Mouse (Mus musculus): ENCODE results near the gene Fzd7. TPM values are rescaled to one million over a fixed set of nuclear protein-coding genes. Genes with fewer than 3 reads are reported as not detected.

Fzd7 gene
- polyA plus RNA-seq, 1 experiment from 2014 or later, result 22.7 TPM

GRCm38 (mm10) chr1:59499327-59499726 is 17.1 kb downstream of the Fzd7 start:
- 72% methylated on average over 3 of the region's 3 CpGs for WGBS
- no peak for DNase-seq
- H3K9ac ChIP-seq, result no peak overlapping the region
- 0 out of 2 replicates have a peak overlapping the region, but pooled peaks have one; percentile 16 for H3K27ac ChIP-seq (ENCODE audit: low read depth)
- H3K36me3 ChIP-seq (ENCODE audit: insufficient read depth), result no peaks in the 10 kb centered on the region
- H3K27me3 ChIP-seq (ENCODE audit: insufficient read depth, low read length), result no peaks in the 10 kb centered on the region
- H3K4me1 ChIP-seq (ENCODE audit: insufficient read depth), result peaks cover 3% of the 10 kb centered on the region; the same call in 1 of the 2 replicates
- no peak for ATAC-seq (ENCODE audit: insufficient read depth)
- no peak overlapping the region for H3K4me2 ChIP-seq
- no peaks in the 10 kb centered on the region for H3K9me3 ChIP-seq (ENCODE audit: low read depth, low read length)
- no peak for TF ChIP-seq CTCF (IDR thresholded peaks at IDR 0.05; ENCODE audit: low read depth)
- H3K4me3 ChIP-seq (ENCODE audit: low read depth, low read length), result no peak overlapping the region

GRCm38 (mm10) chr1:59502355-59502754 is 20.1 kb downstream of the Fzd7 start:
- Histone ChIP-seq H3K4me1 (ENCODE audit: insufficient read depth) (peaks cover 1% of the 10 kb centered on the region; the same call in 1 of the 2 replicates), H3K36me3 (ENCODE audit: insufficient read depth) (no peaks in the 10 kb centered on the region), H3K9me3 (ENCODE audit: low read depth, low read length) (no peaks in the 10 kb centered on the region), H3K9ac (no peak overlapping the region), H3K4me3 (ENCODE audit: low read depth, low read length) (no peak overlapping the region), H3K4me2 (no peak overlapping the region), H3K27me3 (ENCODE audit: insufficient read depth, low read length) (no peaks in the 10 kb centered on the region), H3K27ac (ENCODE audit: low read depth) (no peak overlapping the region)
- ATAC-seq (ENCODE audit: insufficient read depth), result no peak
- WGBS, result 64% methylated on average over 2 of the region's 2 CpGs
- no peak for DNase-seq
- TF ChIP-seq CTCF (IDR thresholded peaks at IDR 0.05; ENCODE audit: low read depth), result no peak

GRCm38 (mm10) chr1:59503659-59504301 is 21.6 kb downstream of the Fzd7 start:
- Histone ChIP-seq H3K27ac (ENCODE audit: low read depth) (peak overlapping the region; percentile 24; the same call in 1 of the 2 replicates), H3K36me3 (ENCODE audit: insufficient read depth) (no peaks in the 10 kb centered on the region)

GRCm38 (mm10) chr1:59504302-59504700 is 22.1 kb downstream of the Fzd7 start:
- Histone ChIP-seq H3K4me1 (ENCODE audit: insufficient read depth) (peaks cover 10% of the 10 kb centered on the region), H3K4me3 (ENCODE audit: low read depth, low read length) (no peak overlapping the region), H3K36me3 (ENCODE audit: insufficient read depth) (no peaks in the 10 kb centered on the region), H3K9ac (no peak overlapping the region), H3K27ac (ENCODE audit: low read depth) (no peak overlapping the region), H3K4me2 (no peak overlapping the region), H3K27me3 (ENCODE audit: insufficient read depth, low read length) (no peaks in the 10 kb centered on the region), H3K9me3 (ENCODE audit: low read depth, low read length) (no peaks in the 10 kb centered on the region)
- no peak for TF ChIP-seq CTCF (IDR thresholded peaks at IDR 0.05; ENCODE audit: low read depth)
- DNase-seq, result no peak
- no peak for ATAC-seq (ENCODE audit: insufficient read depth)
- whole genome bisulfite sequencing, result 77% methylated on average over 2 of the region's 2 CpGs

More at GRCm38 (mm10) chr1:59503659-59504301, 21.6 kb downstream of the Fzd7 start:
- Histone ChIP-seq H3K9me3 (ENCODE audit: low read depth, low read length) (no peaks in the 10 kb centered on the region), H3K4me2 (no peak overlapping the region), H3K9ac (no peak overlapping the region), H3K4me3 (ENCODE audit: low read depth, low read length) (no peak overlapping the region), H3K27me3 (ENCODE audit: insufficient read depth, low read length) (no peaks in the 10 kb centered on the region), H3K4me1 (ENCODE audit: insufficient read depth) (peaks cover 9% of the 10 kb centered on the region)
- DNase-seq (no peak), ATAC-seq (ENCODE audit: insufficient read depth) (no peak)
- TF ChIP-seq CTCF (IDR thresholded peaks at IDR 0.05; ENCODE audit: low read depth), result no peak
- 35% methylated on average over 7 of the region's 7 CpGs for WGBS

DNA sequence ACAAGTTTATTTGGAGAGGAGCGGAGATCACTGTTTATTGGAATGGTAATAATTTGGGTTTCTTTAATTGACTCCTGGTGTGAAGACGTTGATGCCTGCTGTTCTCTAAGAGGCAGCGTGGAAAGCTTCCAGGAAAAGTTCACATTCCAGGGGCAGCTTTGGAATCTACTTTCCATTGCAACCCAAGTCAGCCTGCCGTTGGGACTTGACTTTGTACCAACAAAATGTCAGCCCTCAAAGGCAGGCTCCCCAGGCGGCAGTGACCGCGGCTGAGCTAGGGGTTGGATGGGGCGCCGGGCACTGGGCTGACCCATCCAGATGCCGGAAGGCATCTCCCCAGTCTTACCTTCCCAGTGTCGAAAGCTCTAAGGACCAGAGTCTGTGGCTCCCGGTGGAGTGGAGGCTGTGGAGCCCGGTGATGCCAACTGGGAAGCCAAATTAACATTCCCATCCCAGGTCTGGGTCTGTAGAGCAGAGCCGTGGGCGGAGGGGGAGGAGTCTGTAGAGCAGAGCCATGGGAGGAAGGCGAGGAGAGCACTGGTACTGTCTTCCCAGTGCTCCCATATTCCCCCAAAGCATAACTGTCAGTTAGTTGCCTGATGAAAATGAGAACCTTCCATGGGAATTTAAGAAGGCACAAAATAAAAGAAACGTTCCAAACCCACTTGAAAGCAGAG is 26.4 kb downstream of the Fzd7 start:
- ATAC-seq (ENCODE audit: insufficient read depth), result peak; percentile 86

GRCm38 (mm10) chr1:59511566-59512270 is 29.5 kb downstream of the Fzd7 start:
- WGBS, result 67% methylated on average over 9 of the region's 9 CpGs
- Histone ChIP-seq H3K4me1 (ENCODE audit: insufficient read depth) (peaks cover 18% of the 10 kb centered on the region), H3K27me3 (ENCODE audit: insufficient read depth, low read length) (no peaks in the 10 kb centered on the region), H3K4me2 (no peak overlapping the region), H3K4me3 (ENCODE audit: low read depth, low read length) (no peak overlapping the region), H3K27ac (ENCODE audit: low read depth) (no peak overlapping the region), H3K9ac (no peak overlapping the region), H3K36me3 (ENCODE audit: insufficient read depth) (no peaks in the 10 kb centered on the region), H3K9me3 (ENCODE audit: low read depth, low read length) (no peaks in the 10 kb centered on the region)
- no peak for TF ChIP-seq CTCF (IDR thresholded peaks at IDR 0.05; ENCODE audit: low read depth)
- DNase-seq (no peak), ATAC-seq (ENCODE audit: insufficient read depth) (no peak)

More for the DNA sequence above, 26.4 kb downstream of the Fzd7 start:
- no peak for TF ChIP-seq CTCF (IDR thresholded peaks at IDR 0.05; ENCODE audit: low read depth)
- Histone ChIP-seq H3K9me3 (ENCODE audit: low read depth, low read length) (no peaks in the 10 kb centered on the region), H3K4me2 (peak overlapping the region; percentile 35; the same call in 1 of the 2 replicates), H3K4me3 (ENCODE audit: low read depth, low read length) (no peak overlapping the region), H3K9ac (no peak overlapping the region; the same call in 1 of the 2 replicates), H3K4me1 (ENCODE audit: insufficient read depth) (peaks cover 10% of the 10 kb centered on the region), H3K27me3 (ENCODE audit: insufficient read depth, low read length) (no peaks in the 10 kb centered on the region), H3K27ac (ENCODE audit: low read depth) (peak overlapping the region; percentile 67; the same call in 1 of the 2 replicates), H3K36me3 (ENCODE audit: insufficient read depth) (no peaks in the 10 kb centered on the region)
- WGBS, result 27% methylated on average over 17 of the region's 17 CpGs
- DNase-seq, result peak; percentile 93
